Mouse (Mus musculus): ENCODE results near the gene Vwa2. TPM values are rescaled to one million over a fixed set of nuclear protein-coding genes. Genes with fewer than 3 reads are reported as not detected.

Gene Vwa2
- polyA plus RNA-seq, 1 experiment from 2014 or later = 0.25 TPM

DNA sequence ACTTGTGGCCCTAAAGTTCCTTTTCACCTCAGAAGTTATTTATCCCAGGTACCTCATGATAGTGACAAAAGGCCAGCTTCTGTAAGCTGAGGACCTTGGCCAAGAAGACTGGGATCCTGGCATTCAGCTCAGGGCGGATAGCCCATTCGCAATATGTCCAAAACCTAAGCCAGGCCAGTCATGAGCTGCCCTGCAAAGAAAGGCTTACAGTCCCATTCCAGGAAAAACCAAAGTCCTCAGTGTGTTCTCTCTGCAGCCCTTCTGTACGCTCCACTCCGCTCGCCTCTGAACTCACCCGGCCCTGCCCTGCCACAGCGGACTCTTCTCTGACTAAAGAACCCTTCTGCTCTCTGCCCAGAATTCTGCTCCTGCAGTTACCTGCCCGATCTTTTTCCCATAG, 62.2 kb downstream of the Vwa2 start:
- Histone ChIP-seq H3K4me2 (ENCODE audit: low read depth, low read length) (no peak overlapping the region), H3K27ac (ENCODE audit: low read length) (no peak overlapping the region), H3K4me1 (ENCODE audit: control insufficient read depth, insufficient read depth, low read length) (0 out of 2 replicates have a peak, but pooled peaks cover 2% of the 10 kb centered on the region), H3K9ac (ENCODE audit: low read length) (no peak overlapping the region), H3K27me3 (ENCODE audit: control insufficient read depth, insufficient read depth, low read length) (no peaks in the 10 kb centered on the region), H3K9me3 (replicated peaks; ENCODE audit: control insufficient read depth, low read length) (0 out of 2 replicates have a peak, but pooled peaks cover 2% of the 10 kb centered on the region), H3K36me3 (ENCODE audit: control insufficient read depth, insufficient read depth) (no peaks in the 10 kb centered on the region), H3K4me3 (ENCODE audit: low read length) (no peak overlapping the region)
- 91% methylated on average over 8 of the region's 8 CpGs for WGBS
- no peak for ATAC-seq (replicated peaks; ENCODE audit: extremely low read depth, insufficient read depth, low FRiP score)

GRCm38 (mm10) chr19:56937911-56938310, 63.9 kb downstream of the Vwa2 start:
- Histone ChIP-seq H3K9me3 (replicated peaks; ENCODE audit: control insufficient read depth, low read length) (0 out of 2 replicates have a peak, but pooled peaks cover 2% of the 10 kb centered on the region), H3K27me3 (ENCODE audit: control insufficient read depth, insufficient read depth, low read length) (no peaks in the 10 kb centered on the region), H3K4me2 (ENCODE audit: low read depth, low read length) (no peak overlapping the region), H3K36me3 (ENCODE audit: control insufficient read depth, insufficient read depth) (no peaks in the 10 kb centered on the region), H3K9ac (ENCODE audit: low read length) (no peak overlapping the region), H3K4me1 (ENCODE audit: control insufficient read depth, insufficient read depth, low read length) (0 out of 2 replicates have a peak, but pooled peaks cover 2% of the 10 kb centered on the region), H3K27ac (ENCODE audit: low read length) (no peak overlapping the region), H3K4me3 (ENCODE audit: low read length) (no peak overlapping the region)
- 91% methylated on average over 5 of the region's 5 CpGs for WGBS
- no peak for ATAC-seq (replicated peaks; ENCODE audit: extremely low read depth, insufficient read depth, low FRiP score)

GRCm38 (mm10) chr19:56939826-56940225, 65.8 kb downstream of the Vwa2 start:
- ATAC-seq (replicated peaks; ENCODE audit: extremely low read depth, insufficient read depth, low FRiP score) = no peak
- 66% methylated on average over 9 of the region's 9 CpGs for WGBS
- no peaks in the 10 kb centered on the region for H3K36me3 ChIP-seq (ENCODE audit: control insufficient read depth, insufficient read depth)
- no peak overlapping the region for H3K27ac ChIP-seq (ENCODE audit: low read length)
- H3K4me1 ChIP-seq (ENCODE audit: control insufficient read depth, insufficient read depth, low read length) = 0 out of 2 replicates have a peak, but pooled peaks cover 2% of the 10 kb centered on the region
- no peaks in the 10 kb centered on the region for H3K27me3 ChIP-seq (ENCODE audit: control insufficient read depth, insufficient read depth, low read length)
- 0 out of 2 replicates have a peak, but pooled peaks cover 2% of the 10 kb centered on the region for H3K9me3 ChIP-seq (replicated peaks; ENCODE audit: control insufficient read depth, low read length)
- H3K9ac ChIP-seq (ENCODE audit: low read length) = no peak overlapping the region
- no peak overlapping the region for H3K4me2 ChIP-seq (ENCODE audit: low read depth, low read length)
- no peak overlapping the region for H3K4me3 ChIP-seq (ENCODE audit: low read length)

- no peak overlapping the region for H3K4me2 ChIP-seq (ENCODE audit: low read depth, low read length)
- WGBS = 73% methylated on average over 11 of the region's 11 CpGs
- no peak overlapping the region for H3K9ac ChIP-seq (ENCODE audit: low read length)
- H3K27ac ChIP-seq (ENCODE audit: low read length) = no peak overlapping the region
- ATAC-seq (replicated peaks; ENCODE audit: extremely low read depth, insufficient read depth, low FRiP score) = 0 out of 2 replicates have a peak, but pooled peaks have one; percentile 41
- H3K4me1 ChIP-seq (ENCODE audit: control insufficient read depth, insufficient read depth, low read length) = 0 out of 2 replicates have a peak, but pooled peaks cover 2% of the 10 kb centered on the region
- H3K27me3 ChIP-seq (ENCODE audit: control insufficient read depth, insufficient read depth, low read length) = no peaks in the 10 kb centered on the region
- H3K36me3 ChIP-seq (ENCODE audit: control insufficient read depth, insufficient read depth) = no peaks in the 10 kb centered on the region
- H3K4me3 ChIP-seq (ENCODE audit: low read length) = no peak overlapping the region
- H3K9me3 ChIP-seq (replicated peaks; ENCODE audit: control insufficient read depth, low read length) = 0 out of 2 replicates have a peak, but pooled peaks cover 2% of the 10 kb centered on the region
These were observed 66.5 kb downstream of the Vwa2 start for GRCm38 (mm10) chr19:56940507-56940906.

DNA sequence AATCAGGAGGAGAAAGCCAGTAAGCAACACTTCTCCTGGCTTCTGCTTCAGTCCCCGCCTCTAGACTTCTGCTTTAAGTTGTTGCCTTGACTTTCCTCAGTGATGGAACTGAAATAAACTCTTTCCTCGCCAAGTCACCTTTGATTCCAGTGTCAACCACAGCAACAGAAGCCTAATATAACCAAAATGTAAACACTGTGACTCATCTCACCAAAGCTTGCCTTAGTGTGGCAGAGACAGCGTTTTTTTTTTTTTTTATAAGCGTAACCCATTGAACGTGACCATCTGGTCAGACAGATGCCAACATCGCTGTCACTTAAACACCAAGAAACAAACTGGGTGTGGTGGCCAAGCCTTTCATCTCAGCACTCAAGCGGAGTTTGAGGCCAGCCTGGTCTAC, 68.2 kb downstream of the Vwa2 start:
- Histone ChIP-seq H3K4me3 (ENCODE audit: low read length) (no peak overlapping the region), H3K9ac (ENCODE audit: low read length) (no peak overlapping the region), H3K4me2 (ENCODE audit: low read depth, low read length) (no peak overlapping the region), H3K4me1 (ENCODE audit: control insufficient read depth, insufficient read depth, low read length) (0 out of 2 replicates have a peak, but pooled peaks cover 2% of the 10 kb centered on the region), H3K9me3 (replicated peaks; ENCODE audit: control insufficient read depth, low read length) (0 out of 2 replicates have a peak, but pooled peaks cover 2% of the 10 kb centered on the region), H3K36me3 (ENCODE audit: control insufficient read depth, insufficient read depth) (no peaks in the 10 kb centered on the region), H3K27ac (ENCODE audit: low read length) (no peak overlapping the region), H3K27me3 (ENCODE audit: control insufficient read depth, insufficient read depth, low read length) (no peaks in the 10 kb centered on the region)
- no peak for ATAC-seq (replicated peaks; ENCODE audit: extremely low read depth, insufficient read depth, low FRiP score)
- 91% methylated on average over 7 of the region's 7 CpGs for WGBS

DNA sequence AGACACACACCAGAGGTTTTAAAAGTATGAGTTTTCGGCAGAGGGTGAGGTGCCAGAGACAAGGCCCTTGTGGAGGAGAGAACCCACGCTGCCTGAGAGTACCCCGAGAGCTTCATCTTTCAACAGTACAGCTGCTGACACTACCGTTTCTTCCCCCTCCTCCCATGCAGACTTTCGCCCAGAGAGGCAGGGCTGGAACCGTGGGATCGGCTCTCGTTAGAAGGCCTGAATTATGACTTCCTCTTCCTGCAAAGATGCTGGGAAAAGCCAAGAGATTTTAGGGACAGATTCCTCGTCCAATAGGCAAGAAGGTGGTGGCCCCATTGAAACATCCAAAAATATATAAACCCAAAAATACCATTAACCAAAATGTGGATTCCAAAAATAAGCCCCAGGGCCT, 70.2 kb downstream of the Vwa2 start:
- Histone ChIP-seq H3K4me3 (ENCODE audit: low read length) (no peak overlapping the region), H3K9me3 (replicated peaks; ENCODE audit: control insufficient read depth, low read length) (no peaks in the 10 kb centered on the region), H3K4me2 (ENCODE audit: low read depth, low read length) (no peak overlapping the region), H3K4me1 (ENCODE audit: control insufficient read depth, insufficient read depth, low read length) (0 out of 2 replicates have a peak, but pooled peaks cover 2% of the 10 kb centered on the region), H3K27me3 (ENCODE audit: control insufficient read depth, insufficient read depth, low read length) (no peaks in the 10 kb centered on the region), H3K36me3 (ENCODE audit: control insufficient read depth, insufficient read depth) (no peaks in the 10 kb centered on the region), H3K9ac (ENCODE audit: low read length) (no peak overlapping the region), H3K27ac (ENCODE audit: low read length) (no peak overlapping the region)
- WGBS = 55% methylated on average over 9 of the region's 9 CpGs
- ATAC-seq (replicated peaks; ENCODE audit: extremely low read depth, insufficient read depth, low FRiP score) = no peak

DNA sequence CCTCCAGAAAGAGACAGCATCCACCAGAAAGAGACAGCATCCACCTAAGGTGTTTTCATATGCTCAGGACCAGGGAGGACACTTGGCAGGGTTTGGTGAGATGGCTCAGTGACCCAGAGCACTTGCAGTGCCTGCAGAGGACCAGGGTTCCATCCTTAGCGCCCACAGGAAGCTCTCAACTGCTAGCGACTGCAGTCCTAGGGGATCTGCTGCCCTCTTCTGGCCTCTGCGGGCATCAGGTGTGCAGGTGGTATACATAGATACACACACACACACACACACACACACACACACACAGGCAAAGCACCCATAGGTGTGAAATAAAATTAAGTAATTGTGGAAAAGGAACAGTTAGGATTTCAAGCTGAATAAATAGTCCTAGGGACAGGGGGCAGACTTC, 70.8 kb downstream of the Vwa2 start:
- H3K4me2 ChIP-seq (ENCODE audit: low read depth, low read length) = no peak overlapping the region

DNA sequence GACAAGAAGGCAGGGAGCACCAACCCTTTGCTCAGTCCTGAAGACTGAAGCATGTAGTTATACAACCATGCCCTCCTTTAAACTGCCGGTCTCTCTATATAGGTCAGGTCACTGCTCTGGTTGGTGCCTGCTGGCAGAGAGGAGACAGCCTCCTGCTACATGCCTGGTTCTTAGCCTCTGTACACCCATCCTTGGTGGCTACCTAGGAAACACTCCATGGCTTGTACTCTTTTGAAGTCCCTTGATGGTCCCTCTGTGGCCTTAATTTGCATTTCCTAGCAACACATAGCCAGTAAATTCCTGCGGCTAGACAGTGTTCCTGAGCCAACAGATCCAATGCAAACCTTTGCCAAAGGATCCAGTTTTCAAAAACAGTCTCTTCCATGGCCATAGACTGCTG, 71.6 kb downstream of the Vwa2 start:
- no peak overlapping the region for H3K4me2 ChIP-seq (ENCODE audit: low read depth, low read length)
- no peak overlapping the region for H3K27ac ChIP-seq (ENCODE audit: low read length)
- H3K9ac ChIP-seq (ENCODE audit: low read length) = no peak overlapping the region
- no peaks in the 10 kb centered on the region for H3K27me3 ChIP-seq (ENCODE audit: control insufficient read depth, insufficient read depth, low read length)
- no peak for ATAC-seq (replicated peaks; ENCODE audit: extremely low read depth, insufficient read depth, low FRiP score)
- H3K4me3 ChIP-seq (ENCODE audit: low read length) = no peak overlapping the region
- H3K36me3 ChIP-seq (ENCODE audit: control insufficient read depth, insufficient read depth) = no peaks in the 10 kb centered on the region
- H3K4me1 ChIP-seq (ENCODE audit: control insufficient read depth, insufficient read depth, low read length) = no peaks in the 10 kb centered on the region
- WGBS = 78% methylated on average over 2 of the region's 2 CpGs
- H3K9me3 ChIP-seq (replicated peaks; ENCODE audit: control insufficient read depth, low read length) = no peaks in the 10 kb centered on the region

More for the DNA sequence above, 70.8 kb downstream of the Vwa2 start:
- Histone ChIP-seq H3K9ac (ENCODE audit: low read length) (no peak overlapping the region), H3K27me3 (ENCODE audit: control insufficient read depth, insufficient read depth, low read length) (no peaks in the 10 kb centered on the region), H3K9me3 (replicated peaks; ENCODE audit: control insufficient read depth, low read length) (no peaks in the 10 kb centered on the region), H3K4me3 (ENCODE audit: low read length) (no peak overlapping the region), H3K27ac (ENCODE audit: low read length) (no peak overlapping the region), H3K4me1 (ENCODE audit: control insufficient read depth, insufficient read depth, low read length) (no peaks in the 10 kb centered on the region), H3K36me3 (ENCODE audit: control insufficient read depth, insufficient read depth) (no peaks in the 10 kb centered on the region)
- WGBS = 92% methylated on average over 3 of the region's 3 CpGs
- ATAC-seq (replicated peaks; ENCODE audit: extremely low read depth, insufficient read depth, low FRiP score) = no peak

- H3K4me2 ChIP-seq (ENCODE audit: low read depth, low read length) = no peak overlapping the region
- no peaks in the 10 kb centered on the region for H3K27me3 ChIP-seq (ENCODE audit: control insufficient read depth, insufficient read depth, low read length)
- ATAC-seq (replicated peaks; ENCODE audit: extremely low read depth, insufficient read depth, low FRiP score) = no peak
- H3K4me1 ChIP-seq (ENCODE audit: control insufficient read depth, insufficient read depth, low read length) = no peaks in the 10 kb centered on the region
- 86% methylated on average over 7 of the region's 7 CpGs for WGBS
- no peaks in the 10 kb centered on the region for H3K36me3 ChIP-seq (ENCODE audit: control insufficient read depth, insufficient read depth)
- no peaks in the 10 kb centered on the region for H3K9me3 ChIP-seq (replicated peaks; ENCODE audit: control insufficient read depth, low read length)
- no peak overlapping the region for H3K4me3 ChIP-seq (ENCODE audit: low read length)
- H3K27ac ChIP-seq (ENCODE audit: low read length) = no peak overlapping the region
- H3K9ac ChIP-seq (ENCODE audit: low read length) = no peak overlapping the region
These were observed 72.2 kb downstream of the Vwa2 start for GRCm38 (mm10) chr19:56946277-56946676.

Measured in heart, embryonic 16.5 days (tissue).